Mouse (Mus musculus): ENCODE data around the gene Tollip. TPM values are rescaled to one million over a fixed set of nuclear protein-coding genes. Genes with fewer than 3 reads are reported as not detected.

Tollip gene
- polyA plus RNA-seq, 1 experiment from 2014 or later, result 59.8 TPM

DNA sequence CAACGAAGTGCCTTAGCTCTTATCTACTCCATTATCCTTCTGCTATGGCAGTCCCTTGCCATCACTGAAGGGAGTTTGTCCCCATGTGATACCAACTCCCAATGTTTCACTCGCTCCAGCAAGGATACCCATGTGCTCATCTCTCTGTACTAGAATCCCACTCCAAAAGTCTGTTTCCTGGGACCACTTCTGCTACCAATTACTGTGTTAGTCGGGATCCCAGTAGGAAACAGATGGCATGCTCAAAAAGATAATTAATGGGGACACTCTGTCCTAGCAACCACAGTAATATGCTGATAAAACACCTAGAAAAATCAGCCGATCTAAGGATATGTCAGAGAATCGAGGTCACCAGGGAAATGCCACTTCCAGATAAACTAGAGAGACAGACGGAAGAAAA lies 9.7 kb downstream of the Tollip start:
- H3K9me3 ChIP-seq (ENCODE audit: control insufficient read depth, low read length), result no peaks in the 10 kb centered on the region
- no peak overlapping the region for H3K4me2 ChIP-seq (ENCODE audit: low read depth, low read length, severe bottlenecking)
- no peaks in the 10 kb centered on the region for H3K4me1 ChIP-seq (replicated peaks; ENCODE audit: control insufficient read depth, insufficient read depth, low read length)
- 82% methylated on average over 6 of the region's 6 CpGs for WGBS
- no peak for ATAC-seq (replicated peaks; ENCODE audit: low FRiP score)
- no peaks in the 10 kb centered on the region for H3K36me3 ChIP-seq (ENCODE audit: control insufficient read depth, insufficient read depth, low read length)
- no peak overlapping the region for H3K4me3 ChIP-seq (ENCODE audit: low read depth, low read length)
- H3K27ac ChIP-seq (ENCODE audit: low read depth, low read length), result no peak overlapping the region
- H3K27me3 ChIP-seq (ENCODE audit: control insufficient read depth, insufficient read depth, low read length), result no peaks in the 10 kb centered on the region; the same call in 1 of the 2 replicates
- DNase-seq (ENCODE audit: low spot score), result no peak
- no peak overlapping the region for H3K9ac ChIP-seq (ENCODE audit: low read length)

GRCm38 (mm10) chr7:141902791-141903190 lies 15.5 kb downstream of the Tollip start:
- DNase-seq (ENCODE audit: low spot score) (no peak), ATAC-seq (replicated peaks; ENCODE audit: low FRiP score) (0 out of 2 replicates have a peak, but pooled peaks have one; percentile 4)
- Histone ChIP-seq H3K27ac (ENCODE audit: low read depth, low read length) (peak overlapping the region; percentile 8; the same call in 1 of the 2 replicates), H3K36me3 (ENCODE audit: control insufficient read depth, insufficient read depth, low read length) (no peaks in the 10 kb centered on the region), H3K4me2 (ENCODE audit: low read depth, low read length, severe bottlenecking) (peak overlapping the region; percentile 88), H3K27me3 (ENCODE audit: control insufficient read depth, insufficient read depth, low read length) (no peaks in the 10 kb centered on the region), H3K9me3 (ENCODE audit: control insufficient read depth, low read length) (no peaks in the 10 kb centered on the region), H3K4me3 (ENCODE audit: low read depth, low read length) (peak overlapping the region; percentile 88), H3K9ac (ENCODE audit: low read length) (peak overlapping the region; percentile 63), H3K4me1 (replicated peaks; ENCODE audit: control insufficient read depth, insufficient read depth, low read length) (no peaks in the 10 kb centered on the region; the same call in 1 of the 2 replicates)
- 63% methylated on average over 4 of the region's 4 CpGs for WGBS

DNA sequence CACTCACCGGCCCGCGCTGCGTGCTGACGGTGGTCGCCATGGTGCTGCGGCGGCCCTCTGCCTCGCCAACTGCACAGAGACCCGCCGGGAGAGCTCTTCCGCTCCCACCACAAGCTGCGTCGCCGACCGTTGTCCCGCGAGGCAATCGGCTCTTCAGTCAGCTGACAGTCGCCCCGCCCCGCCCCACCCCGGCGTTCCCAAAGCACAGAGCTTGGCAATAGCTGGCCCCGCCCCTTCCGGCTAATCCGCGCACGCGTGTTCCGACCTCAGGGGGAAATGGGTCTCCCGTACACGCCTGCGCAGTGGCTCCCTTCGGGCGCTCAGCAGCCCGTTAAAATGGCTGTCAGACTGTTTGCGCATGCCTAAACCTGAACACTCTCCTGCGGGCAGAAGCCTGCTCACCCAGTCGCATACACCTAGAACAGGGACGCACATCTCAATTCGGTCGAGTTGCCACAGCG lies 16.0 kb downstream of the Tollip start:
- ATAC-seq (replicated peaks; ENCODE audit: low FRiP score), result peak; percentile 96

GRCm38 (mm10) chr7:141901825-141902224 lies 16.5 kb downstream of the Tollip start:
- under 1% methylated on average over 16 of the region's 16 CpGs for WGBS
- ATAC-seq (replicated peaks; ENCODE audit: low FRiP score) (peak; percentile 57), DNase-seq (ENCODE audit: low spot score) (no peak)
- peak overlapping the region; percentile 94 for H3K9ac ChIP-seq (ENCODE audit: low read length)
- H3K4me3 ChIP-seq (ENCODE audit: low read depth, low read length), result peak overlapping the region; percentile 88
- peak overlapping the region; percentile 59 for H3K27ac ChIP-seq (ENCODE audit: low read depth, low read length)
- no peaks in the 10 kb centered on the region for H3K36me3 ChIP-seq (ENCODE audit: control insufficient read depth, insufficient read depth, low read length)
- H3K4me2 ChIP-seq (ENCODE audit: low read depth, low read length, severe bottlenecking), result peak overlapping the region; percentile 88
- H3K4me1 ChIP-seq (replicated peaks; ENCODE audit: control insufficient read depth, insufficient read depth, low read length), result no peaks in the 10 kb centered on the region; the same call in 1 of the 2 replicates
- H3K9me3 ChIP-seq (ENCODE audit: control insufficient read depth, low read length), result no peaks in the 10 kb centered on the region
- no peaks in the 10 kb centered on the region for H3K27me3 ChIP-seq (ENCODE audit: control insufficient read depth, insufficient read depth, low read length)

More for the DNA sequence above, 16.0 kb downstream of the Tollip start:
- no peaks in the 10 kb centered on the region for H3K9me3 ChIP-seq (ENCODE audit: control insufficient read depth, low read length)
- WGBS, result under 1% methylated on average over 41 of the region's 44 CpGs
- peak overlapping the region; percentile 88 for H3K4me3 ChIP-seq (ENCODE audit: low read depth, low read length)
- H3K27ac ChIP-seq (ENCODE audit: low read depth, low read length), result peak overlapping the region; percentile 59
- no peaks in the 10 kb centered on the region for H3K27me3 ChIP-seq (ENCODE audit: control insufficient read depth, insufficient read depth, low read length)
- DNase-seq (ENCODE audit: low spot score), result peak; percentile 100
- peak overlapping the region; percentile 94 for H3K9ac ChIP-seq (ENCODE audit: low read length)
- H3K4me2 ChIP-seq (ENCODE audit: low read depth, low read length, severe bottlenecking), result peak overlapping the region; percentile 88
- H3K4me1 ChIP-seq (replicated peaks; ENCODE audit: control insufficient read depth, insufficient read depth, low read length), result no peaks in the 10 kb centered on the region; the same call in 1 of the 2 replicates
- no peaks in the 10 kb centered on the region for H3K36me3 ChIP-seq (ENCODE audit: control insufficient read depth, insufficient read depth, low read length)

GRCm38 (mm10) chr7:141892151-141892550 lies 26.2 kb downstream of the Tollip start:
- Histone ChIP-seq H3K4me1 (replicated peaks; ENCODE audit: control insufficient read depth, insufficient read depth, low read length) (no peaks in the 10 kb centered on the region), H3K27me3 (ENCODE audit: control insufficient read depth, insufficient read depth, low read length) (no peaks in the 10 kb centered on the region), H3K4me3 (ENCODE audit: low read depth, low read length) (no peak overlapping the region), H3K9me3 (ENCODE audit: control insufficient read depth, low read length) (no peaks in the 10 kb centered on the region), H3K4me2 (ENCODE audit: low read depth, low read length, severe bottlenecking) (no peak overlapping the region), H3K27ac (ENCODE audit: low read depth, low read length) (no peak overlapping the region), H3K9ac (ENCODE audit: low read length) (no peak overlapping the region), H3K36me3 (ENCODE audit: control insufficient read depth, insufficient read depth, low read length) (peaks cover 7% of the 10 kb centered on the region)
- 93% methylated on average over 7 of the region's 7 CpGs for WGBS
- DNase-seq (ENCODE audit: low spot score) (no peak), ATAC-seq (replicated peaks; ENCODE audit: low FRiP score) (no peak)

DNA sequence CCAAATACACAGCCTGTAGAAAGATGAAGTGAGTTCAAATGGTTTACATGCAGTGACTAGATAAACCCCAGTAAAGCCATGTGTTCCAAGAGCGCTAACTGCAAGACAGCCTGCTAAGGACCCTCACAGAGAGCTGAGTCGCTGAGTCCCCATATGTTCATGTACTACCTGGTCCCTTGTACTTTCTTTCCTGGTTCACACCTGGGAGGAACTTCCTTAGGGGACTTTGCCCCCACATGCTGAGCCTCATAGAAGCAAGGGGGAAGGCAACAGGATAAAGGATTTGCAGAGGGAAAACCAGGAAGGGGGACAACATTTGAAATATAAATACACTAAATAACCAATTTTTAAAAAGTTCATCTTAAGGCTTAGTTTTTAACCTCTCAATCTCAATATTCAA lies 39.5 kb downstream of the Tollip start:
- H3K9me3 ChIP-seq (ENCODE audit: control insufficient read depth, low read length), result no peaks in the 10 kb centered on the region
- H3K4me2 ChIP-seq (ENCODE audit: low read depth, low read length, severe bottlenecking), result no peak overlapping the region
- H3K4me3 ChIP-seq (ENCODE audit: low read depth, low read length), result no peak overlapping the region
- H3K27ac ChIP-seq (ENCODE audit: low read depth, low read length), result no peak overlapping the region
- no peaks in the 10 kb centered on the region; the same call in 1 of the 2 replicates for H3K36me3 ChIP-seq (ENCODE audit: control insufficient read depth, insufficient read depth, low read length)
- no peaks in the 10 kb centered on the region for H3K27me3 ChIP-seq (ENCODE audit: control insufficient read depth, insufficient read depth, low read length)
- H3K9ac ChIP-seq (ENCODE audit: low read length), result no peak overlapping the region
- ATAC-seq (replicated peaks; ENCODE audit: low FRiP score) (no peak), DNase-seq (ENCODE audit: low spot score) (no peak)
- WGBS, result 90% methylated on average over 2 of the region's 2 CpGs
- no peaks in the 10 kb centered on the region for H3K4me1 ChIP-seq (replicated peaks; ENCODE audit: control insufficient read depth, insufficient read depth, low read length)

DNA sequence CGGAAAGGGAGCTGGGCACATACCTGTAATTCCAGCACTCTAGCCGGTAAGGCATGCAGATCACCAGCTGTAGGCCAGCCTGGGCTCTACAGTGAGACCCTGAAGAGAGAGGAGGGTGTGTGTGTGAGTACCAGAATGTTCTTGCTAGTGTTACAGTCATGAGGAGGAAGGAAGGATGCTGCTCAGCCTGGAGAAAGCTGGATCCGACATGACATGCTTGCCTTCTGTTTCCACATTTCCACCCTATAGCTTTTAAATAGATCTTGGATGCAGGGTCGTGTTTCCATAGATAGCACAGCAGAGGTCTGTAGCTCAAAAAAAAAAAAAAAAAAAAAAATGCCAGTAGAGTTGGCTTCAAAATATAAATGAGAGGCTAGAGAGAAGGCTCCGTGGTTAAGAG lies 43.4 kb downstream of the Tollip start:
- H3K27me3 ChIP-seq (ENCODE audit: control insufficient read depth, insufficient read depth, low read length), result no peaks in the 10 kb centered on the region
- no peak overlapping the region for H3K27ac ChIP-seq (ENCODE audit: low read depth, low read length)
- WGBS, result 91% methylated on average over 5 of the region's 5 CpGs
- no peak overlapping the region for H3K4me3 ChIP-seq (ENCODE audit: low read depth, low read length)
- no peaks in the 10 kb centered on the region; the same call in 1 of the 2 replicates for H3K36me3 ChIP-seq (ENCODE audit: control insufficient read depth, insufficient read depth, low read length)
- H3K9me3 ChIP-seq (ENCODE audit: control insufficient read depth, low read length), result no peaks in the 10 kb centered on the region
- ATAC-seq (replicated peaks; ENCODE audit: low FRiP score) (no peak), DNase-seq (ENCODE audit: low spot score) (no peak)
- H3K4me1 ChIP-seq (replicated peaks; ENCODE audit: control insufficient read depth, insufficient read depth, low read length), result no peaks in the 10 kb centered on the region
- H3K9ac ChIP-seq (ENCODE audit: low read length), result no peak overlapping the region
- H3K4me2 ChIP-seq (ENCODE audit: low read depth, low read length, severe bottlenecking), result no peak overlapping the region

DNA sequence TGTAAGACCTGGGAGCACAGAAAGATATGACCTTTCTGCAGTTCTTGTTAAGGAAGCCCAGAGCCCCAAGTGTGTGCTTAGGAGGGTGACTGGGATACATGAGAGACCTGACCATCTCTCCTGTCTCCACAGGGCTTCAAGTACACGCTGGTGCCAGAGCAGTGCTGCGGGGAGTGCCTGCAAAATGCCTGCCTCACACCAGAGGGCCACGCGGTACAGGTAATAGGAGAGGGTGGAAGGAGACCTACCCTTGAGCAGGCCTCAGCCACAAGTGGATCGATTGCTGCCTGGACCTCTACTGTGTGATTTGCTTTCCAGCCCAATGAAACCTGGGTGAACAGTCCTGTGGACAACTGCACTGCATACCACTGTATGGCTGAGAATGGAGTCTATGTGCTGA lies 47.8 kb downstream of the Tollip start:
- H3K27ac ChIP-seq (ENCODE audit: low read depth, low read length), result no peak overlapping the region
- no peak for DNase-seq (ENCODE audit: low spot score)
- H3K4me3 ChIP-seq (ENCODE audit: low read depth, low read length), result no peak overlapping the region
- no peak overlapping the region for H3K9ac ChIP-seq (ENCODE audit: low read length)
- H3K9me3 ChIP-seq (ENCODE audit: control insufficient read depth, low read length), result no peaks in the 10 kb centered on the region
- no peaks in the 10 kb centered on the region for H3K27me3 ChIP-seq (ENCODE audit: control insufficient read depth, insufficient read depth, low read length)
- no peak for ATAC-seq (replicated peaks; ENCODE audit: low FRiP score)
- no peaks in the 10 kb centered on the region for H3K4me1 ChIP-seq (replicated peaks; ENCODE audit: control insufficient read depth, insufficient read depth, low read length)
- H3K4me2 ChIP-seq (ENCODE audit: low read depth, low read length, severe bottlenecking), result no peak overlapping the region
- no peaks in the 10 kb centered on the region; the same call in 1 of the 2 replicates for H3K36me3 ChIP-seq (ENCODE audit: control insufficient read depth, insufficient read depth, low read length)
- 77% methylated on average over 5 of the region's 5 CpGs for WGBS

DNA sequence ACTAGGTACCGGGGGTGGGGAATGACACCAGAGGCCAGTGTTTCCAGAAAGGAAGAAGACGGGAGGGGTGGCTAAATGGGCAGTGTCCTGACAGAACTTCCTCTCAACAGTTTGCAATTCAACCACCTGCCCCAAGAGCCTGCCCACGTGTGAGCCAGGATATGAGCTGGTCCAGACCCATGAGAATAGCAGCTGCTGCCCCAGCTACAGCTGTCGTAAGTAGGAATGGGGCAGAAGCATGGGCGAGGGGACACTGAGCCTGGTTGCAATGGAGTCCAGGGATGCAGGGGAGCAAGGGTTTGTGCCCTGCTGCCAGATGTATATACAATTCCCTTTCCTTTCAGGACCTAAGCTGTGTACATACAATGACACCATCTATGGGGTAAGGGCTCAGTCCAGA lies 48.7 kb downstream of the Tollip start:
- no peak for ATAC-seq (replicated peaks; ENCODE audit: low FRiP score)
- Histone ChIP-seq H3K27ac (ENCODE audit: low read depth, low read length) (no peak overlapping the region), H3K9me3 (ENCODE audit: control insufficient read depth, low read length) (no peaks in the 10 kb centered on the region), H3K36me3 (ENCODE audit: control insufficient read depth, insufficient read depth, low read length) (no peaks in the 10 kb centered on the region; the same call in 1 of the 2 replicates), H3K9ac (ENCODE audit: low read length) (no peak overlapping the region), H3K27me3 (ENCODE audit: control insufficient read depth, insufficient read depth, low read length) (no peaks in the 10 kb centered on the region), H3K4me2 (ENCODE audit: low read depth, low read length, severe bottlenecking) (no peak overlapping the region), H3K4me3 (ENCODE audit: low read depth, low read length) (no peak overlapping the region), H3K4me1 (replicated peaks; ENCODE audit: control insufficient read depth, insufficient read depth, low read length) (no peaks in the 10 kb centered on the region)
- WGBS, result 78% methylated on average over 5 of the region's 5 CpGs
- no peak for DNase-seq (ENCODE audit: low spot score)
